Mouse (Mus musculus): Measurements from ENCODE around the gene Mrpl4.

The Mrpl4 gene

GRCm38 (mm10) chr9:21002627-21003551 is at the start of gene Mrpl4:
Gene Mrpl4 (plus strand): TSS chr9:21002738.
- DNase-seq = peak; percentile 93

- DNase-seq = no peak
Measured at GRCm38 (mm10) chr9:20956989-20957388, 45.5 kb upstream of the Mrpl4 start.

- DNase-seq = no peak
Measured at GRCm38 (mm10) chr9:20959430-20959938, 43.1 kb upstream of the Mrpl4 start, which contains the start of gene Dnmt1. Gene Dnmt1 (minus strand): TSS chr9:20959888.

GRCm38 (mm10) chr9:20961557-20961956 is 41.0 kb upstream of the Mrpl4 start:
- no peak for DNase-seq

- no peak for DNase-seq
Measured at GRCm38 (mm10) chr9:20965606-20966005, 36.9 kb upstream of the Mrpl4 start.

- no peak for DNase-seq
Measured at GRCm38 (mm10) chr9:20966008-20966407, 36.5 kb upstream of the Mrpl4 start.

GRCm38 (mm10) chr9:20966747-20967146 is 35.8 kb upstream of the Mrpl4 start:
- DNase-seq = no peak

- no peak for DNase-seq
Measured at GRCm38 (mm10) chr9:20971751-20972140, 30.8 kb upstream of the Mrpl4 start.

- DNase-seq = peak; percentile 60
Measured at GRCm38 (mm10) chr9:20972141-20972992, 30.2 kb upstream of the Mrpl4 start.

- no peak for DNase-seq
Measured at GRCm38 (mm10) chr9:20973001-20973681, 29.4 kb upstream of the Mrpl4 start.

- DNase-seq = no peak
Measured at GRCm38 (mm10) chr9:20973682-20974075, 28.9 kb upstream of the Mrpl4 start.

GRCm38 (mm10) chr9:20975431-20976215 is 26.9 kb upstream of the Mrpl4 start:
- DNase-seq = peak; percentile 50

- DNase-seq = peak; percentile 51
Measured at GRCm38 (mm10) chr9:20976216-20976960, 26.1 kb upstream of the Mrpl4 start, which contains the start of gene S1pr2. Gene S1pr2 (minus strand): TSS chr9:20976781.

- DNase-seq = no peak
Measured at GRCm38 (mm10) chr9:20976961-20977689, 25.4 kb upstream of the Mrpl4 start.

GRCm38 (mm10) chr9:20978409-20979095 is 24.0 kb upstream of the Mrpl4 start:
- no peak for DNase-seq

- no peak for DNase-seq
Measured at GRCm38 (mm10) chr9:20979181-20979580, 23.4 kb upstream of the Mrpl4 start.

- no peak for DNase-seq
Measured at GRCm38 (mm10) chr9:20979769-20980168, 22.8 kb upstream of the Mrpl4 start.

- DNase-seq = no peak
Measured at GRCm38 (mm10) chr9:20982171-20982570, 20.4 kb upstream of the Mrpl4 start.

- no peak for DNase-seq
Measured at GRCm38 (mm10) chr9:20983169-20983568, 19.4 kb upstream of the Mrpl4 start.
